Mouse (Mus musculus) neural tube, embryonic 11.5 days (tissue): ENCODE results near the gene Kcnma1. TPM values are rescaled to one million over a fixed set of nuclear protein-coding genes. Genes with fewer than 3 reads are reported as not detected.
A peak's percentile ranks its signal among the peaks of the same experiment; 100 is the strongest.

ENCODE experiments used
- ATAC-seq: fragments of 200-750 bp; cut with Nextera tagmentation; 2 replicates; pipeline ENCODE4 v1.8.0; 2017; ENCODE audit warnings: moderate number of reproducible peaks, mild to moderate bottlenecking, moderate TSS enrichment, moderate library complexity; ENCODE audit not compliant: insufficient read depth, low FRiP score, low TSS enrichment
- DNase-seq: peaks from one replicate; pipeline ENCODE4 v3.0.0-alpha.2; 2015; ENCODE audit warnings: low spot score
- H3K27ac ChIP-seq: fragments of 300-500 bp; sonication (generic); 2 replicates; pipeline ENCODE4 v1.5.1; 2014; ENCODE audit warnings: low read depth, mild to moderate bottlenecking, low read length
- H3K27me3 ChIP-seq: fragments of 300-500 bp; sonication (generic); 2 replicates; pipeline ENCODE4 v1.6.1; 2014; ENCODE audit warnings: mild to moderate bottlenecking, low read length, mixed read lengths; ENCODE audit not compliant: control insufficient read depth, insufficient read depth
- H3K36me3 ChIP-seq: fragments of 300-500 bp; sonication (generic); 2 replicates; pipeline ENCODE4 v1.6.1; 2014; ENCODE audit warnings: mild to moderate bottlenecking, low read length, moderate library complexity, mixed read lengths; ENCODE audit not compliant: control insufficient read depth, insufficient read depth
- H3K4me1 ChIP-seq: fragments of 300-500 bp; sonication (generic); 2 replicates; pipeline ENCODE4 v1.6.1; 2014; ENCODE audit warnings: low read length, mixed read lengths; ENCODE audit not compliant: control insufficient read depth, insufficient read depth
- H3K4me2 ChIP-seq: fragments of 300-500 bp; sonication (generic); 2 replicates; pipeline ENCODE4 v1.6.1; 2014; ENCODE audit warnings: low read depth, mild to moderate bottlenecking, moderate library complexity
- H3K4me3 ChIP-seq: fragments of 300-500 bp; sonication (generic); 2 replicates; pipeline ENCODE4 v1.5.1; 2014; ENCODE audit warnings: low read depth, low read length
- H3K9ac ChIP-seq: fragments of 300-500 bp; sonication (generic); 2 replicates; pipeline ENCODE4 v1.6.1; 2014; ENCODE audit warnings: mild to moderate bottlenecking, low read length
- H3K9me3 ChIP-seq: fragments of 300-500 bp; sonication (generic); 2 replicates; pipeline ENCODE4 v1.6.1; 2016; ENCODE audit warnings: low read length; ENCODE audit not compliant: control insufficient read depth
- WGBS: fragments of 180-500 bp; shearing (Covaris S2); extraction: QIAGEN DNeasy Blood & Tissue Kit; methylation state at CpG from one replicate; pipeline ENCODE4 v1.1.7; 2014; 5-methylcytosine and 5-hydroxymethylcytosine counted together
- polyA plus RNA-seq: library from polyadenylated mRNA; unstranded; fragments of >200 nt; fragmentation: Nextera tagmentation; extraction: Ambion mirVana; gene quantifications from 2 replicates; pipeline ENCODE4 v1.2.1, GENCODE M21; 2014

Gene Kcnma1
- polyA plus RNA-seq, 1 experiment from 2014 or later, result 2.7 TPM

- 86% methylated on average over 3 of the region's 3 CpGs for WGBS
- Histone ChIP-seq H3K4me2 (no peak overlapping the region), H3K4me1 (no peaks in the 10 kb centered on the region)
Measured at GRCm38 (mm10) chr14:23539621-23540020, 474.7 kb downstream of the Kcnma1 start.

GRCm38 (mm10) chr14:23533346-23533745, 480.9 kb downstream of the Kcnma1 start:
- H3K4me2 ChIP-seq, result no peak overlapping the region
- H3K9ac ChIP-seq, result no peak overlapping the region
- H3K4me3 ChIP-seq, result no peak overlapping the region
- no peaks in the 10 kb centered on the region for H3K9me3 ChIP-seq
- no peak for ATAC-seq
- no peaks in the 10 kb centered on the region for H3K36me3 ChIP-seq
- no peaks in the 10 kb centered on the region for H3K4me1 ChIP-seq
- no peaks in the 10 kb centered on the region for H3K27me3 ChIP-seq
- WGBS, result 85% methylated on average over 3 of the region's 3 CpGs
- no peak for DNase-seq
- H3K27ac ChIP-seq, result no peak overlapping the region

More at GRCm38 (mm10) chr14:23539621-23540020, 474.7 kb downstream of the Kcnma1 start:
- ATAC-seq (no peak), DNase-seq (no peak)
- Histone ChIP-seq H3K4me3 (no peak overlapping the region), H3K9me3 (no peaks in the 10 kb centered on the region), H3K27me3 (no peaks in the 10 kb centered on the region), H3K36me3 (no peaks in the 10 kb centered on the region), H3K9ac (no peak overlapping the region), H3K27ac (no peak overlapping the region)

GRCm38 (mm10) chr14:23531735-23532525, 482.4 kb downstream of the Kcnma1 start:
- H3K9me3 ChIP-seq, result no peaks in the 10 kb centered on the region
- no peak for DNase-seq
- no peak overlapping the region for H3K4me2 ChIP-seq
- no peaks in the 10 kb centered on the region for H3K36me3 ChIP-seq
- no peak overlapping the region for H3K4me3 ChIP-seq
- no peak overlapping the region for H3K9ac ChIP-seq
- H3K27me3 ChIP-seq, result no peaks in the 10 kb centered on the region
- H3K4me1 ChIP-seq, result no peaks in the 10 kb centered on the region
- ATAC-seq, result no peak
- H3K27ac ChIP-seq, result no peak overlapping the region
- 75% methylated on average over 8 of the region's 8 CpGs for WGBS

GRCm38 (mm10) chr14:23529720-23530119, 484.6 kb downstream of the Kcnma1 start:
- DNase-seq (peak; percentile 70), ATAC-seq (no peak)
- no peak overlapping the region for H3K4me3 ChIP-seq
- H3K27ac ChIP-seq, result no peak overlapping the region
- H3K4me2 ChIP-seq, result no peak overlapping the region
- 10% methylated on average over 4 of the region's 4 CpGs for WGBS
- no peaks in the 10 kb centered on the region for H3K4me1 ChIP-seq
- H3K9ac ChIP-seq, result no peak overlapping the region
- no peaks in the 10 kb centered on the region for H3K36me3 ChIP-seq
- no peaks in the 10 kb centered on the region for H3K27me3 ChIP-seq
- H3K9me3 ChIP-seq, result no peaks in the 10 kb centered on the region

GRCm38 (mm10) chr14:23529229-23529628, 485.1 kb downstream of the Kcnma1 start:
- H3K4me3 ChIP-seq, result no peak overlapping the region
- H3K4me1 ChIP-seq, result no peaks in the 10 kb centered on the region
- no peaks in the 10 kb centered on the region for H3K9me3 ChIP-seq
- 88% methylated on average over 1 of the region's 1 CpGs for WGBS
- no peak overlapping the region for H3K27ac ChIP-seq
- H3K4me2 ChIP-seq, result no peak overlapping the region
- DNase-seq (no peak), ATAC-seq (no peak)
- no peaks in the 10 kb centered on the region for H3K36me3 ChIP-seq
- H3K27me3 ChIP-seq, result no peaks in the 10 kb centered on the region
- no peak overlapping the region for H3K9ac ChIP-seq

GRCm38 (mm10) chr14:23525910-23526309, 488.4 kb downstream of the Kcnma1 start:
- Histone ChIP-seq H3K4me2 (no peak overlapping the region), H3K4me3 (no peak overlapping the region), H3K9me3 (no peaks in the 10 kb centered on the region), H3K36me3 (no peaks in the 10 kb centered on the region), H3K9ac (no peak overlapping the region), H3K27ac (no peak overlapping the region), H3K4me1 (no peaks in the 10 kb centered on the region), H3K27me3 (no peaks in the 10 kb centered on the region)
- ATAC-seq (no peak), DNase-seq (no peak)
- WGBS, result 84% methylated on average over 1 of the region's 1 CpGs

- H3K27me3 ChIP-seq, result no peaks in the 10 kb centered on the region
- no peak overlapping the region for H3K4me3 ChIP-seq
- ATAC-seq, result no peak
- H3K36me3 ChIP-seq, result no peaks in the 10 kb centered on the region
- H3K4me2 ChIP-seq, result no peak overlapping the region
- H3K9ac ChIP-seq, result no peak overlapping the region
- WGBS, result 73% methylated on average over 6 of the region's 6 CpGs
- no peak overlapping the region for H3K27ac ChIP-seq
- DNase-seq, result no peak
- no peaks in the 10 kb centered on the region for H3K9me3 ChIP-seq
- no peaks in the 10 kb centered on the region for H3K4me1 ChIP-seq
Measured at GRCm38 (mm10) chr14:23523825-23524491, 490.3 kb downstream of the Kcnma1 start.

- Histone ChIP-seq H3K4me2 (no peak overlapping the region), H3K27me3 (no peaks in the 10 kb centered on the region), H3K27ac (no peak overlapping the region), H3K4me3 (no peak overlapping the region), H3K9me3 (no peaks in the 10 kb centered on the region), H3K9ac (no peak overlapping the region), H3K4me1 (no peaks in the 10 kb centered on the region), H3K36me3 (no peaks in the 10 kb centered on the region)
- WGBS, result 70% methylated on average over 4 of the region's 4 CpGs
- no peak for ATAC-seq
- no peak for DNase-seq
Measured at GRCm38 (mm10) chr14:23522606-23523159, 491.6 kb downstream of the Kcnma1 start.
